Mouse (Mus musculus): ENCODE results near the gene 9330182L06Rik.

9330182L06Rik gene

GRCm38 (mm10) chr5:9358076-9358475, 92.2 kb downstream of the 9330182L06Rik start:
- no peak for ATAC-seq (ENCODE audit: insufficient number of reproducible peaks, low FRiP score, low TSS enrichment)

GRCm38 (mm10) chr5:9361982-9362661, 96.2 kb downstream of the 9330182L06Rik start:
- ATAC-seq (ENCODE audit: insufficient number of reproducible peaks, low FRiP score, low TSS enrichment): no peak

GRCm38 (mm10) chr5:9364937-9365336, 99.0 kb downstream of the 9330182L06Rik start:
- ATAC-seq (ENCODE audit: insufficient number of reproducible peaks, low FRiP score, low TSS enrichment): no peak

GRCm38 (mm10) chr5:9367920-9368692, 102.2 kb downstream of the 9330182L06Rik start:
- ATAC-seq (ENCODE audit: insufficient number of reproducible peaks, low FRiP score, low TSS enrichment): no peak

- 0 out of 2 replicates have a peak, but pooled peaks have one; percentile 53 for ATAC-seq (ENCODE audit: insufficient number of reproducible peaks, low FRiP score, low TSS enrichment)
These were observed 105.2 kb downstream of the 9330182L06Rik start for GRCm38 (mm10) chr5:9371127-9371526.

GRCm38 (mm10) chr5:9373341-9373740, 107.4 kb downstream of the 9330182L06Rik start:
- no peak for ATAC-seq (ENCODE audit: insufficient number of reproducible peaks, low FRiP score, low TSS enrichment)

- ATAC-seq (ENCODE audit: insufficient number of reproducible peaks, low FRiP score, low TSS enrichment): peak; percentile 86
These were observed 124.0 kb downstream of the 9330182L06Rik start for GRCm38 (mm10) chr5:9389968-9390367.

- ATAC-seq (ENCODE audit: insufficient number of reproducible peaks, low FRiP score, low TSS enrichment): no peak
These were observed 126.0 kb downstream of the 9330182L06Rik start for GRCm38 (mm10) chr5:9391858-9392393.

GRCm38 (mm10) chr5:9417098-9417497, 151.2 kb downstream of the 9330182L06Rik start:
- no peak for ATAC-seq (ENCODE audit: insufficient number of reproducible peaks, low FRiP score, low TSS enrichment)

GRCm38 (mm10) chr5:9417802-9418201, 151.9 kb downstream of the 9330182L06Rik start:
- no peak for ATAC-seq (ENCODE audit: insufficient number of reproducible peaks, low FRiP score, low TSS enrichment)

- no peak for ATAC-seq (ENCODE audit: insufficient number of reproducible peaks, low FRiP score, low TSS enrichment)
These were observed 154.0 kb downstream of the 9330182L06Rik start for GRCm38 (mm10) chr5:9419964-9420363.

GRCm38 (mm10) chr5:9424464-9424863, 158.5 kb downstream of the 9330182L06Rik start:
- no peak for ATAC-seq (ENCODE audit: insufficient number of reproducible peaks, low FRiP score, low TSS enrichment)

GRCm38 (mm10) chr5:9427165-9427564, 161.2 kb downstream of the 9330182L06Rik start:
- no peak for ATAC-seq (ENCODE audit: insufficient number of reproducible peaks, low FRiP score, low TSS enrichment)

- ATAC-seq (ENCODE audit: insufficient number of reproducible peaks, low FRiP score, low TSS enrichment): peak; percentile 85
These were observed 161.8 kb downstream of the 9330182L06Rik start for GRCm38 (mm10) chr5:9427581-9428241.

GRCm38 (mm10) chr5:9428728-9429127, 162.8 kb downstream of the 9330182L06Rik start:
- no peak for ATAC-seq (ENCODE audit: insufficient number of reproducible peaks, low FRiP score, low TSS enrichment)

- no peak for ATAC-seq (ENCODE audit: insufficient number of reproducible peaks, low FRiP score, low TSS enrichment)
These were observed 180.2 kb downstream of the 9330182L06Rik start for GRCm38 (mm10) chr5:9446146-9446545.

- ATAC-seq (ENCODE audit: insufficient number of reproducible peaks, low FRiP score, low TSS enrichment): peak; percentile 97
These were observed 183.0 kb downstream of the 9330182L06Rik start for GRCm38 (mm10) chr5:9448931-9449330.

- ATAC-seq (ENCODE audit: insufficient number of reproducible peaks, low FRiP score, low TSS enrichment): peak; percentile 39; the same call in 1 of the 2 replicates
These were observed 183.7 kb downstream of the 9330182L06Rik start for GRCm38 (mm10) chr5:9449570-9449969.

GRCm38 (mm10) chr5:9453298-9453697, 187.4 kb downstream of the 9330182L06Rik start:
- ATAC-seq (ENCODE audit: insufficient number of reproducible peaks, low FRiP score, low TSS enrichment): no peak

GRCm38 (mm10) chr5:9477587-9477986, 211.7 kb downstream of the 9330182L06Rik start:
- no peak for ATAC-seq (ENCODE audit: insufficient number of reproducible peaks, low FRiP score, low TSS enrichment)

- ATAC-seq (ENCODE audit: insufficient number of reproducible peaks, low FRiP score, low TSS enrichment): peak; percentile 66; the same call in 1 of the 2 replicates
These were observed 229.5 kb downstream of the 9330182L06Rik start for GRCm38 (mm10) chr5:9495456-9495855.
